11 mouse cellular contexts compared by ENCODE assay signal in genomic region chr15:80572291-80572690, GRCm38 (mm10). TPM values are rescaled to one million over a fixed set of nuclear protein-coding genes. Genes with fewer than 3 reads are reported as not detected.
DNase-seq lines count a peak whose midpoint lies in the region; ATAC-seq and TF ChIP-seq lines count a peak whose summit lies in the region.
"Had no signal": no experiment of that assay in that cellular context is flagged by ENCODE, and none has a peak within 500 bp of the region (broad histone marks: within the 10 kb centered on the region; RNA-seq: fewer than 3 reads in every experiment).

Grap2 (plus strand) TSS chr15:80572594.

- no peak within 1 kb of the TSS for H3K4me2 ChIP-seq in forebrain, embryonic 16.5 days (ENCODE audit: low read length)
- H3K4me2 ChIP-seq: neural tube, embryonic 13.5 days had no signal

- H3K9ac ChIP-seq in forebrain, embryonic 16.5 days (replicated peaks; ENCODE audit: low read depth, low read length), result no peak within 1 kb of the TSS
- H3K9ac ChIP-seq: neural tube, embryonic 13.5 days had no signal

- ATAC-seq in monocyte, adult 5-6 weeks (replicated peaks; ENCODE audit: insufficient number of reproducible peaks, low FRiP score, low TSS enrichment, poor library complexity, severe bottlenecking), result peak; percentile 97
- no peak for ATAC-seq in forebrain, embryonic 16.5 days

- no peak for TF ChIP-seq CTCF in kidney, adult 2 months (conservative IDR thresholded peaks at IDR 0.05; ENCODE audit: insufficient read depth, insufficient read length, low read depth, low read length)

- H3K9me3 ChIP-seq in forebrain, embryonic 16.5 days (ENCODE audit: control insufficient read depth, low read length), result no peaks in the 10 kb centered on the region
- H3K9me3 ChIP-seq: neural tube, embryonic 13.5 days had no signal

- no peak within 1 kb of the TSS for H3K27ac ChIP-seq in kidney, adult 2 months (ENCODE audit: insufficient read depth, low read depth, low read length)
- no peak within 1 kb of the TSS for H3K27ac ChIP-seq in forebrain, embryonic 16.5 days (ENCODE audit: low read length)
- H3K27ac ChIP-seq: neural tube, embryonic 13.5 days had no signal

- 74% methylated on average over 12 of the region's 12 CpGs for WGBS in kidney, adult 2 months
- 70% methylated on average over 12 of the region's 12 CpGs for WGBS in forebrain, embryonic 16.5 days

- H3K36me3 ChIP-seq in kidney, adult 2 months (ENCODE audit: control insufficient read depth, insufficient read depth, low read length), result no peaks in the 10 kb centered on the region
- H3K36me3 ChIP-seq in forebrain, embryonic 16.5 days (ENCODE audit: control insufficient read depth, insufficient read depth), result no peaks in the 10 kb centered on the region
- H3K36me3 ChIP-seq: neural tube, embryonic 13.5 days had no signal

- H3K27me3 ChIP-seq in kidney, adult 2 months (replicated peaks; ENCODE audit: control insufficient read depth, insufficient read depth, low read length), result no peaks in the 10 kb centered on the region
- H3K27me3 ChIP-seq in forebrain, embryonic 16.5 days (replicated peaks; ENCODE audit: control insufficient read depth, insufficient read depth, low read length), result no peaks in the 10 kb centered on the region

- TF ChIP-seq POLR2A in kidney, adult 2 months (IDR thresholded peaks at IDR 0.05; ENCODE audit: low read depth, low read length), result no peak

- peak; percentile 17 for DNase-seq in kidney, adult 2 months
- no peak for DNase-seq in kidney, adult 18-20 months
- DNase-seq in induced T-regulatory cell, adult 2 months (ENCODE audit: low read depth), result peak; percentile 94
- DNase-seq in ovary, adult 18-20 months (ENCODE audit: low spot score), result no peak
- no peak for DNase-seq in layer of hippocampus, postnatal 25 days (ENCODE audit: extremely low spot score in 1 of 2, low spot score in 1 of 2)
- no peak for DNase-seq in frontal cortex, adult 2 months (ENCODE audit: extremely low spot score in 1 of 2, low spot score in 1 of 2)
- DNase-seq: embryo, embryonic 11 days; left cerebral cortex, postnatal 4 days had no signal

- H3K4me1 ChIP-seq in kidney, adult 2 months (ENCODE audit: control insufficient read depth, insufficient read depth, low read length), result no peaks in the 10 kb centered on the region
- peaks cover 16% of the 10 kb centered on the region for H3K4me1 ChIP-seq in forebrain, embryonic 16.5 days (replicated peaks; ENCODE audit: control insufficient read depth, insufficient read depth, low read length)

- H3K4me3 ChIP-seq in kidney, adult 2 months (ENCODE audit: insufficient read depth, low read depth, low read length), result no peak within 1 kb of the TSS
- H3K4me3 ChIP-seq in forebrain, embryonic 16.5 days (replicated peaks; ENCODE audit: low read length), result no peak within 1 kb of the TSS
- H3K4me3 ChIP-seq: neural tube, embryonic 13.5 days had no signal

RNA-seq across cellular contexts. Expression of gene Grap2, which starts in this region (rescaled TPM):
- 0.31 and 2.5 TPM in 2 replicates for polyA plus RNA-seq in kidney, adult 2 months (2012; rRNA removed)
- 25.6 to 67.0 TPM (median 29.1 TPM) in 3 replicates for total RNA-seq in monocyte, adult 5-6 weeks (2017)
- total RNA-seq in layer of hippocampus, postnatal 25 days (2021), result under 1 TPM; 0.28 to 0.74 TPM
- polyA plus RNA-seq in forebrain, embryonic 16.5 days (2015; fragmentation: Nextera tagmentation; extraction: Ambion mirVana), result 0.25 TPM in 1 of 2 replicates, not detected in the other
- 0.14 and 0.27 TPM in 2 replicates for polyA plus RNA-seq in frontal cortex, adult 2 months (2012; rRNA removed)

Comparison
In these comparisons a context has a peak if more than half of its experiments do, and no peak if none do; other contexts are left out.
1. RNA of gene Grap2 (total RNA-seq): 25.6 to 67.0 TPM in monocyte, adult 5-6 weeks; 0.28 to 0.74 TPM in layer of hippocampus, postnatal 25 days; every median in the first group is over 10 times any median in the second.
2. DNase-seq: peak in kidney, adult 2 months (single experiment) and induced T-regulatory cell, adult 2 months (single experiment); none in kidney, adult 18-20 months (single experiment), ovary, adult 18-20 months (single experiment), layer of hippocampus, postnatal 25 days (0 of 2) and frontal cortex, adult 2 months (0 of 2).